Mouse (Mus musculus) gastrocnemius, adult 2 months (tissue): ENCODE results near the gene Spem1. TPM values are rescaled to one million over a fixed set of nuclear protein-coding genes. Genes with fewer than 3 reads are reported as not detected.

Experiments
- DNase-seq: peaks from one replicate; pipeline ENCODE4 v3.0.0; 2022
- H3K27ac ChIP-seq: fragments of 200-600 bp; 2 replicates; pipeline ENCODE4 v1.8.1; 2022; ENCODE audit warnings: mild to moderate bottlenecking
- H3K4me3 ChIP-seq: fragments of 200-600 bp; 2 replicates; pipeline ENCODE4 v1.8.1; 2022; ENCODE audit warnings: mild to moderate bottlenecking, moderate library complexity
- CTCF ChIP-seq: fragments of 200-600 bp; IDR thresholded peaks from 2 replicates; pipeline ENCODE4 v1.8.1; 2022; ENCODE audit warnings: antibody characterized with exemption, mild to moderate bottlenecking, moderate library complexity
- intact Hi-C: fragments of 180-260 bp; cut with DNase I; formaldehyde crosslinking; loops from one replicate; pipeline ENCODE4 v1.15.1; 2025
- total RNA-seq, 2 experiments: library from RNA; stranded (reverse); gene quantifications; 2 replicates each; pipeline ENCODE4 v1.2.3; 2021

Spem1 gene
- total RNA-seq, 2 experiments from 2014 or later = not detected

DNA sequence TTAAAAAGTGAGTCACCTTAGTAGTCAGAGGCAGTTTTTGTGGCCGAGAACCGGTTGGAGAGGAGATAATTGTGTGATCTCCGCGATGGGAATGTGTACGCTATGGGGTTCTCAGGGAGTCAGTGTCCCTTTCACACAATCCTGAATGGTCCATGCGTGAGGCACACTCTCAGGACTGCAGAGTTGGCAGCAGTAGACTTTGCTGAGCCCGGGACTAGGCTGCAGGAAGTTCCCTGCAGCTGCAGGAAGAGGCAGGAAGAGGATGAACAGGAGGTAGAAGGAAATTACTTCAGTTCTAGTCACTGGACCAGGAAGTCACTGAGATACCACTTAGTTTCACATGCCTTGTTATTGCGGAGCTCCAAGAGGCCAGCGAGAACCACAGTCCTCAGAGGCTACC lies 27.1 kb upstream of the Spem1 start:
- Histone ChIP-seq H3K4me3 (peak overlapping the region; percentile 17; the same call in 1 of the 2 replicates), H3K27ac (peak overlapping the region; percentile 59; the same call in 1 of the 2 replicates)
- no peak for DNase-seq
- intact Hi-C loops = no loop called here
- no peak for TF ChIP-seq CTCF

DNA sequence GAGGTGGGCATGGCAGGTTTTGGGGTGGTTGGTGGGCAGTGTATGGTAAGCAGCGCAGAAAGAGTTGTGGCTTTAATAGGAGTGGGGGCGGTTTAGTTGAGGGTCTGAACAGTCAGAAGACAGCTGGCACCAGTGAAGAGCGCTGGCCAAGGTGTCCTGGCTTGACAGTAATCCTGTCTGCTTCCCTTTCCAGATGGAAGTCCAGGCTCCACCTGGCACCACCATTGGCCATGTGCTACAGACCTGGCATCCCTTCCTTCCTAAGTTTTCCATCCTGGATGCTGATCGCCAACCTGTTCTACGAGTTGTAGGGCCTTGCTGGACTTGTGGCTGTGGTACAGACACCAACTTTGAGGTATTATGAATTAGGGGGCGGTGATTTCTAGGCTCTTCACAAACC lies 26.0 kb upstream of the Spem1 start:
- Histone ChIP-seq H3K27ac (0 out of 2 replicates have a peak overlapping the region, but pooled peaks have one; percentile 91), H3K4me3 (peak overlapping the region; percentile 97; the same call in 1 of the 2 replicates)
- intact Hi-C loops = no loop called here
- DNase-seq = no peak
- no peak for TF ChIP-seq CTCF

- intact Hi-C loops = loop anchor here (2.0 kb wide), 1 partner anchor 88 kb away; the partner anchor contains the start of gene Polr2a
These were observed 25.0 kb upstream of the Spem1 start for GRCm38 (mm10) chr11:69846738-69847688.

DNA sequence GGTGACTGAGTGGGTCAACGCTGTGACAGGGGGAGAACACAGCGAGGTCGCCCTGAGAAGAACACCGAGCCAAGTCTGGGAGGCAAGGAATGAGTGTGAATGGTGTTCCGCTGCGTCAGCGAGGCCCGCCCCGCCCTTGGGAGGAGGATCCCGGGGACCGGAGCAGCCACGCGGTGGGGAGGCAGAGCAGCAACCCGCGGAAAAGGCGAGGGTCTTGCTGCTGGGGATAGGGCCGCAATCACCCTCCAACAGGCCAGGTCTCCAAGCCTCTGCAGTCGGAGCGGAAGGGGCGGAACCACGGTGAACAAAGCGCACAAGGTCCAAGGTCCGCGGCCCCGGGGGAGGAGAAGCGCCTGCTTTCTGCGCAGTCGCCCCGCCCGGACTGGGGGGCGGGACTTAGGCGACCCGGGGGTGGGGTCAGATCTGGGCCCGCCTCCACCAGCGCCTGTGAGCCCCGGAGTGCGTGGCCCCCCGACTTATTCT lies 24.3 kb upstream of the Spem1 start, which contains the start of gene Plscr3:
Plscr3 (plus strand) TSS at position 179 of the 483 bp plus-strand sequence.
- Histone ChIP-seq H3K4me3 (peak within 1 kb of the TSS; percentile 97), H3K27ac (peak within 1 kb of the TSS; percentile 91)
- intact Hi-C loops = loop anchor here (2.0 kb wide), 1 partner anchor 87 kb away; the partner anchor contains the start of gene Polr2a
- no peak for TF ChIP-seq CTCF
- peak; percentile 94 for DNase-seq

More at GRCm38 (mm10) chr11:69846738-69847688, 25.0 kb upstream of the Spem1 start:
- H3K4me3 ChIP-seq = peak overlapping the region; percentile 97
- DNase-seq = peak; percentile 55
- no peak for TF ChIP-seq CTCF
- peak overlapping the region; percentile 91 for H3K27ac ChIP-seq

DNA sequence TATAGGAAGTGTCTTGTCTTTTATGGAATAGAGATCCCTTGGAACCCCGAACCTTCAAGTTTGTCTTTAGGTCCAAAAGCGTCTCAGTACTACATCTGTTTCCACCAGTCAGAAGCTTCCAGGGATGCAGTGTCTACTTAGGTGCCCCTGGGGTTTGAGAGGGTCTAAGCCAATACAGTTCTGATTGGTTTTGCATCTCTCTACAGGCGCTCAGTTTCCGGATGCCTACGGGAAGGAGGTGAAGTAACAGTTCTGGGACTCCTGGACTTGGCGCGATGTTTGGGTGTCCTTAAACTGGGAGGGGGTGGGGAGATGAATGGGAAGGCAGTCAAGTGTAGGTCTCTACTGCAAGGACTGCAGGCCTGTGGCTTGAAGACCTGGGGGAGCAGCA lies 16.7 kb upstream of the Spem1 start:
- H3K4me3 ChIP-seq = peak overlapping the region; percentile 94
- intact Hi-C loops = no loop called here
- peak overlapping the region; percentile 98 for H3K27ac ChIP-seq
- DNase-seq = peak; percentile 49
- TF ChIP-seq CTCF = no peak

DNA sequence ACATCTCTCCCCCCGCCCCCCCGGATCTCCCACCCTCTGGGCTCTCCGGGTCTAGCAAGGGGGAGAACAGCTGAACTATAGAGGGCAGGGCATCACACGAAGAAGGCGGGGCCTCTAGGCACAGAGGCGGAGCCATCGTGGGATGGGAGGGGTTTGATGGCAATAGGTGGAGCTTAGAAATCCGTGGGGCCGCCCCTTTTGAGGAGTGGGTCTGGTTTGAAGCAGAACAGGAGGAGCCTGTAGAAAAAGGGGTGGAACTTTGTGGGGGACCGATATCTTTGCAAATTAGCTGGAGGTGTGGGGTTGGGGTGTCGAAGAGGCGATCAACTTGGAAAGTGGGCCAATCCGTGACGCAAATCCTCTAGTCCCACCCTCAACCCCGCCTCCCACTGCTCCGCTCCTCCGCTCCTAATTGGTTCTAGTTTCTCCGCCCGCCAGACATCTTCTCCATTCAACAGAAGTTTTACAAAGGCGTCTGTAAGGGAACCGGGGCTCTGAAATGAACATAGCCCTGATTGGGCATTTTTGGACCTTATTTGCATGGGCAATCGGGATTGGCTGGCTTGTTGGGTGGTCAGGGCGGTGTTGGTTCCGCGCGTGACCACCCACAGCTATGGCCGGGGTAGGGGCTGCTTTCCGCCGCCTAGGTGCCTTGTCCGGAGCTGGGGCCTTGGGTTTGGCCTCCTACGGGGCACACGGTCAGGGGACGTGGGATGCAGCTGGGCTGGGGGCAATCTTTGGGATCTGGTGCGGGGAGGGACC lies 16.2 kb upstream of the Spem1 start, which contains the start of gene Tmem256:
Tmem256 (plus strand) TSS at position 563 of the 762 bp plus-strand sequence.
- no peak for TF ChIP-seq CTCF
- intact Hi-C loops = loop anchor here (2.0 kb wide), 1 partner anchor 33 kb away; the partner anchor contains the start of gene Tmem102
- peak; percentile 95 for DNase-seq
- Histone ChIP-seq H3K4me3 (peak within 1 kb of the TSS; percentile 94), H3K27ac (peak within 1 kb of the TSS; percentile 98)

- intact Hi-C loops = loop anchor here (2.0 kb wide), 1 partner anchor 33 kb away; the partner anchor contains the start of gene Tmem102
- peak within 1 kb of the TSS; percentile 98 for H3K27ac ChIP-seq
- peak; percentile 26 for TF ChIP-seq CTCF
- peak within 1 kb of the TSS; percentile 94 for H3K4me3 ChIP-seq
- no peak for DNase-seq
These were observed 15.6 kb upstream of the Spem1 start, which contains the start of gene Nlgn2 for GRCm38 (mm10) chr11:69837604-69837951. Gene Nlgn2, minus strand, starts transcription at chr11:69837784.

DNA sequence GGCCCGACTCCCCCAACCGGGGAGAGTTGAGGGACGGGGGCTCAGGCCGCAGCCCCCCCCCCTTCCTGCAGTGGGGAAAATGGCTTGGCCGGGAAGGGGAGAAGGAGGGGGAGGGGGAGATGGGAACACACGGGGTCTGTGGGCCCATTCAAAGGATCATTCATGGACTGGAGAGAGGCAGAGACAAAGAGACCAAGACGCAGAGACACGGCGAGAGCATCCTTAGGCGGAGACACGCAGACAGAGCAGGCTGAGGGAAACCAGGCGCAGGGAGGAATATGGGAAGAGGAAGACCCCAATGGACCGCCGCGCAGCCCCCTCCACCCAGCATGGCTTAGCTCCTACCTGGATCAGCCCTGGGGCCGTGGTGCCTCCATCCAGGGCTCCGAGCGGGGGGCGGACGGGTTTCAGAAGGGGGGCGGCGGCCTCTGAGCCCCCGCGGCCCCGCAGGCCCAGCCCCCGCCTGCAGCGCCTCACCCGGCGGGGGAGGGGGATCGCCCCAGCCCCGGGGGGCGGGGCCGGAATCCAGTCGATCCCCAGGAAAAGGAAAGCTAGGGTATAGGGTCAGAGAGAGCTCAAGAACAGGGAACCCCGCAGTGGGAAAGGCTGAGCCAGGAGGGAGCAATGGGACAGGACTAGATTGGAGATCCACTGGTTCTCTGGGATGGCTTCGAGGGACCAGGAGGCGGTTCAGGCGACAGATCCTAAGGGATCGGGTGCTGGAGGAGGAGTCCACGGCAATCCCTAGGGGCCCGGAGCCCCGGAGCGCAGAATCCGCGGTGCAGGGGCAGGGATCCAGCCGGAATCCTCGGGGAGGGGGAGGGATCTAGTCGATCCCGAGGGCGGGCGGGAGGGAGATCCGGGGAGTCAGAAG lies 15.0 kb upstream of the Spem1 start:
- Histone ChIP-seq H3K27ac (peak overlapping the region; percentile 98), H3K4me3 (peak overlapping the region; percentile 94)
- DNase-seq = peak; percentile 66
- no peak for TF ChIP-seq CTCF
- intact Hi-C loops = loop anchor here (2.0 kb wide), 1 partner anchor 32 kb away; the partner anchor contains the start of gene Tmem102

DNA sequence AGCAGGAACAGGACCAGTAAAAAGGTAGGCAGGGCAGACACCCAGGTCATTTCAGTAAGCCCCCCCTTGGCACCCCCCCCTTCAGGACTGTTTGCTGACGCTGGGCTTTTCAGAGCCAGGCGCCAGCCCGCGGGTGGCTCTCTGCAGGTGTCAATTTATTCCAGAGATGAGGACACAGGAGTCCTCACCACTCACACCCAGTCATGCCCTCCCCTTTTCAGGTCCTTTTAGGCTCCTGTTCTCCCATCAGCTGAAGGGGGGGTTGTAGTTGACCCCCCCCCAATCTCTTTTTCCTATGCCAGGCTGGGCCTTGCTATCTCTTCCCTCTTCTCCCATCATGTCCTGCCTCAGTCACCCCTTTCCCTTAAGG lies 14.0 kb upstream of the Spem1 start:
- Histone ChIP-seq H3K4me3 (no peak overlapping the region), H3K27ac (no peak overlapping the region)
- no peak for TF ChIP-seq CTCF
- intact Hi-C loops = loop anchor here (2.0 kb wide), 1 partner anchor 31 kb away; the partner anchor contains the start of gene Tmem102
- DNase-seq = no peak

GRCm38 (mm10) chr11:69835326-69835965 lies 13.5 kb upstream of the Spem1 start:
- H3K27ac ChIP-seq = no peak overlapping the region
- H3K4me3 ChIP-seq = no peak overlapping the region
- intact Hi-C loops = no loop called here
- no peak for DNase-seq
- TF ChIP-seq CTCF = no peak
